Mouse (Mus musculus): ENCODE results near the gene Aco2.

- no peak for TF ChIP-seq CTCF (IDR thresholded peaks at IDR 0.05; ENCODE audit: low read depth, low read length)
- no peak for TF ChIP-seq POLR2A (IDR thresholded peaks at IDR 0.05; ENCODE audit: insufficient read depth, low read length)
- TF ChIP-seq EP300 (IDR thresholded peaks at IDR 0.05; ENCODE audit: insufficient read depth, low read depth, low read length): no peak
Measured at GRCm38 (mm10) chr15:81842275-81842674, 29.8 kb upstream of the Aco2 start.

All from ES-Bruce4 (cell line).